Mouse (Mus musculus) layer of hippocampus, postnatal 36 days (tissue): ENCODE data around the gene Socs1. TPM values are rescaled to one million over a fixed set of nuclear protein-coding genes. Genes with fewer than 3 reads are reported as not detected.

Source experiments
- DNase-seq, 2 experiments: peaks; one replicate each; pipeline ENCODE4 v3.0.0; 2022
- total RNA-seq, 2 experiments: library from RNA; stranded (reverse); gene quantifications; 2 replicates each; pipeline ENCODE4 v1.2.3; 2021

Socs1 gene
- total RNA-seq, 2 experiments from 2014 or later: 0.42 to 0.66 TPM

DNA sequence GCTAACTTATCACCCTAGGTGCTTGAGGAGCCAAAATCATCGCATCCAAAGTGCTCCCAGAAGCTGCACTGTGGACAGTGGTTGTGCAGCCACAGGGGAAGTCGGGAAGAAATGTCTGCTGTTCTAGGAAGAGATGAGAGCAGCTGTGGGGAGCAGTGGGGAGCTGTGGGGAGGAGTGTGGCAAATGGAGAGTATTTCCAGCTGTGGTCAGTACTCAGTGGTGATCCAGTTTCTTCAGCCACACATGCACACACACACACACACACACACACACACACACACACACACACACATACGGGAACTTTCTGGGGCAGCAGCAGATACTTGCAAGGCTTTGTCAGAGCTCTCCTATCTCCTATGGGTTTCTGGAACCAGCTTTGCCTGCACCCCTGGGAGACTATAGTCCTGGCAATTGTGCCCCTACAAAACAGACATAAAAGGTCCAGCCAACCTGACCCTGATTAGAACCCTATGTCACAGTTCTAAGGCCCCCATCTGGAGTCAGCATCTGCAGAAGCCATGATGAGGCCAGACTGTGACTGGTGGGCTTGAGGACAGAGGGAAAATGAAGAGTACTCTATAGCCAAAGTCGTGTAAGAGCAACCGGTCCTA lies 22.7 kb downstream of the Socs1 start:
- no peak for DNase-seq

DNA sequence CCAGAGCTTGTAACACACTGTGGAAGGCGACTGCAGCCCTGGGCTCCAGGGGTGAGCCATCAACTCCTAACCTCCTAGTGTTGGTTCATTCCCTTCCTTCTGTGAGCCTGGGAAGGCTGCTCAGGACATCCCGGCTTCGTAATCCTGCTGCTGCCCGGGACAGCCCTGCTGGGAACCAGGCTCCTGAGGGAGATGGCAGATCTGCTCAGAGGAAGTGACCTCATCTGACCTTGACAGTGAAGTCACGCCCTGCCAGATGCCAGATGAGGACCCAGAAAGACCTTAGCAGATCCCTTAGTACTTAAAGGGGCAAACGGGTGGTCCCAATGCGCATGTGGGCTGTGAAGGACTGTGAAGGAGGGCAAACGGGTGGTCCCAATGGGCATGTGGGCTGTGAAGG lies 24.2 kb downstream of the Socs1 start:
- no peak for DNase-seq

DNA sequence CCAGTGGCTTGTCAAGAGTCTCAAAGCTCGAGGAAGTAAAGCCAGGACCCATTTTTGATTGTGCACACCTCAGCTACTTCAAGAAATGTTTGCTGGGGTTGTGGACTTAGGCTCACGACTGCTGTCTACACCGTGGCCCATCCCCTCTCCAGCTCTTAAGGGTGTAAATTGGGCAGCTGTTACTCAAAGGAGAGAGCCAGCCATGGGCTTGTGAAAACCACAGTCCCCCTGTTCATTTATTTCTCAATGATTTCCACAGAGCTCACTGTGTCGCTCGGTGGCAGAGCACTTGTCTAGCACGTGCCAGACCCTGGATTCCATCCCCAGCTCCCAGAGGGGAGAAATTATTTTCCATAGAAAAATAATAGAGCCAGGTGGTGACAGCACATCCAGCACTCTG lies 29.2 kb downstream of the Socs1 start:
- no peak for DNase-seq

DNA sequence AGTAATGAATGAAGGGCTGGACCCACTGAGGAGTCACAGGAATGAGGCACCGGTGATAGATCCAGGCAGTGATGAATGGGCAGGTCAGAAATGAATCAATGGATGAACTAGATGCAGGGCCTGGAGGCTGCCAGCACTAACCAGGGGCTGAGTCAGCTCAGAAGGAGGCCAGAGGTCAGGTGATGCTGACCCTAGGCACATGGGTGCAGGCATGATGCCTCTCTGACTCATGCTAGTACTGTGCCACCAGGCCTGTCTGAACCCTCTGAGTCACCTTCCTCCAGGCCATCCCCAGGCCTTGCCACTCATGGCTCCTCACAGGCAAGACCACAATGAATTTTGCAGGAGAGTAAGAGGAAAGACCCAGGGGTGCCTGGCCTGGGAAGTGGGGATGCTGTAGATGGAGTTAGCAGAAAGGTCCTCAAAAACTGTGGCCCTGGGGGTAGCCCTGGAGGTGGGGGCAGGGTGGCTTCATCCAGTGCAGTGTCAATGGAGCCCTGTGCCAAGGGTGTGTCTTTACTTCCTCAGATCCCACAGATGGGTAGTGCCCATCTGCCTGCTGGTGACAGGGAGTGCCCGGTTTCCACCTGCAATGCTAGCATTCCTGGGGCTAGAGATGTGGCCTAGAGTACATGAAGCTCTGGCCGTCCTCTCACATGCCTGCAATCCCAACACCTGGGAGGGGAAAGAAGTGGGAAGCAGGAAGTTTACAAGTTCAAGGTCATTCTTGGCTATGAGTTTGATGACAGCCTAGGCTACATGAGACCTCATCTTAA lies 30.6 kb downstream of the Socs1 start:
- DNase-seq: no peak

DNA sequence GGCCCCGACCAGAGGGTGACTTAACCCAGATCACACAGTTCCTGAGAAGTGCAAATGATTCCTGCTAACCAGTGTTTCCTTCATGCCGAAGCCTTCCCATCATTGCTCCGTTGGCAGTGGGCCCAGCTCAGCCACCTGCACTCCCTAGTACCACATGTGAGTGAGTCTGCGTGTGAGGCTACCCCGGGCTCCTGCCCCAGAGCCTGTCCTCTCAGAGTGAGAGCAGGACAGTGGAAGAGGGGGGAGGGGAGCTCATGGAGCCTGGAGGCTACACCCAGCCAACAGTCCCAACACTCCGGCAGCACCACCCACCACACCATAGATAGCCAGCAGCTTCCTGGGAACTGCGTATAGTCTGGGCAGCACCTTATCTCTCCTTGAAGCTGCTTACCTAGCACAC lies 35.5 kb downstream of the Socs1 start:
- peak; percentile 26 to 27 for DNase-seq

DNA sequence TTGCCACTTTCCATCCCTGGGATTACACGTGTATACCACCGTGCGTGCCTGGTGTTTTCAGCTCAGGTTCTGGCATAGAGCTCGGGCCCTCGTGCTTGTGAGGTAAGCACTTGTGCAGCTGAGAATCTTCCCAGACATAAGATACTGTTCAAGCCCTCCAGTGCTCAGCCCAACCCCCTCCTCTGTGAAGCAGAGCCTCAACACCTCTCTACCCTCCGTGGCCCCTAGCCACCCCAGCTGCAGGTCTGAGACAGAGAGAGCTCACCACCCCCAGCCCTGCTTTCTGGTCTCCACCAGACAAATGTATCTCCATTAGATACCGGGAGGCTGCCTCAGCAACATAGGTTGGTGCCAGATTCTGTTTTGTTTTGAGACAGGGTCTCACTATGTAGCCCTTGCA lies 36.1 kb downstream of the Socs1 start:
- no peak for DNase-seq

DNA sequence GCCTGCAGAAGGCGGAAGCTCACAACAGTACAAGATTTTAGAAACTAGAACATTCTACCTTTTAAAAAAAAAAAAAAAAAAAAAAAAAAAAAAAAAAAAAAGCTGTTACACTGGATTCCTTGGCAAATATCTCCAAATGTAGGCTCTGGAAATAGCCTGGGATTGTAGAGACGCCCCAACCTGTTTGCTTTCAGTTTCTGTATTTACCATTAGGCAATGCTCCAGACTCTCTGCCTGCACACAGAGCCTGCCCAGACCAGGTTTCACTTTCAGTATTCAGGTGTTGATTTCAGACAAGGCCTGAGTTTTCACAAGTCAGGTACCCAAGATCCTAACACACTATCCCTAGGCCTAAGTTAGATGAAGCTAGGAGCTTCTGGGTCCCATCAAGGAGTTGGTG lies 44.3 kb downstream of the Socs1 start:
- DNase-seq: no peak

DNA sequence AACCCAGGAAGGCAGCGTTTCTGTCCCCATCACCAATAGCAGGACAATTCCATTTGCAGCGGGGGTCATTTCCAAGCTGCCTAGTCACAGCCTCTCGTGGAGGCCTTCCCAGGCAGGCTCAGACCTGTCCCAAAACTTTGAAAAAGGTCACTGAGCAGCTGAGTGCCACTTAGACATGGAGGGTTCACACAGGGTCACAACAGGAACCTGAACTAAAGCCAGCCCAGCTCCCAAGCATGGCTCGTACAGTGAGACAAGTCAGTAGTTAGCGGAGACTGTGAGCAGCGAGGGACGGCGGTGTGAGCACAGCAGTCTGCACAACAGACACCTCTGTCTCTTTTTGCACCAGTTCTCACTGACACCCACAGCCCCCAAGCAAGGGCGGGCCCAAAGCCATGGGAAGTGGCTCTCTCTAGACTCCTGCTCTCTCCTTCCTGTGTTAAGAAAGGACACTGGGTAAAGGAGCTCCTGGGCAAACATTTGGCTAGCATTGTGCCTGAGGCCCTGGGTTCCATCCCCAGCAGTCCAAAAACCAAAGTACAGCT lies 45.4 kb downstream of the Socs1 start:
- DNase-seq: no peak

DNA sequence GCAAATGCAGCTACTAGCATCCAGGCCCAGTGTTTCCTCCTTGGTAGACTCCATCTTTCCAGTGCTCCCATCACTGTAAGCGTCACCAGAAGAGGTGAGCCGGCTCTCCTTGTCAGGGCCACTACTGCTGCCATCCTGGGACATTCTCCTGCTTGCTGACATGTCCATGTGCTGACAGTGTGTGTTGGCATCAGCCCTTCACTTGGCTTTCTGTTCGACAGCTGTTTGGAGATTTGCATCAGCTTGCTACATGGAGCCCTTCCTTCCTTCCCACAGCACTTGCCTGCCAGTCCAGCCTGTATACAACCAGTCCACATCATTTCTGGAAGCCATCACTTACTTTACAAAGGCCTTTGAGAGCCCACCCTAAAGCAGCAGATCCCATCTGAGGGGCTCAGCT lies 46.5 kb downstream of the Socs1 start:
- no peak for DNase-seq

DNA sequence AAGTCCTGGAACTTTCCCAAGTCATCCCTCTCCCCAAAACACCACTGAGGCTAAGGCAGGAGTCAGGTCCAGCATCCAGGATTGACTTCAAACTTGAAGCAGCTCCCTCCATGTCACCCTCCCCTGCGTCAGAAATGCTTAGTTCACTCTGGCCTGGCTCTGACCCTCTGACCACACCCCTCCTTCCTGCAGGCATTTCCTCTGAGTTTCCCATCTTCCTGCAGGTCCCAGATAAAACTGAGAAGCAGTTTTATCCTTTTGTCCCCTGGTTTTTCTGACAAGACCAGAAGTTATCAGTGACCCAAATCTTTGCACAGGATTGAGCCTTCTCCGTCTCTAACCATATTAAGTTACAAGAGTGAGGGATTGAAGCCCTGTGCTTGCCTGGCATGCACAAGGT lies 47.8 kb downstream of the Socs1 start:
- DNase-seq: no peak

DNA sequence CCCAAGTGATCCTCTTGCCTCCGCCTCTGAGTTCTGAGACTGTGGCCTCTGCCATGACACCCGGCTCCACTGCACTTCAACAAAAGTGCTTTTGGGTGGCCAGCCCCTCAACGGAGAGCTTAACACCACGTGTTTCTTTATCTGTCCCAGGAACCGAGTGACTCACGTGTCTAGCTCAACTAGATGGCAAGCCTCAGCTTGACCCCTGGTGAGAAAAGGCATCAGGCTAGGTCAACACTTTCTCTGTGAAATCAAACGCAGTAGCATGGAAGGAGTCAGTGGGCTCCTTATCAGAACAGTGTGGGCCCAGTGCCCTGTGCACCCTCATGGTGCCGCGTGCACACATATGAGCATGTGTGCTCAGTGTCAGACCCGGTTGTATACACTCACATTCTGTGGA lies 49.0 kb downstream of the Socs1 start:
- no peak for DNase-seq

DNA sequence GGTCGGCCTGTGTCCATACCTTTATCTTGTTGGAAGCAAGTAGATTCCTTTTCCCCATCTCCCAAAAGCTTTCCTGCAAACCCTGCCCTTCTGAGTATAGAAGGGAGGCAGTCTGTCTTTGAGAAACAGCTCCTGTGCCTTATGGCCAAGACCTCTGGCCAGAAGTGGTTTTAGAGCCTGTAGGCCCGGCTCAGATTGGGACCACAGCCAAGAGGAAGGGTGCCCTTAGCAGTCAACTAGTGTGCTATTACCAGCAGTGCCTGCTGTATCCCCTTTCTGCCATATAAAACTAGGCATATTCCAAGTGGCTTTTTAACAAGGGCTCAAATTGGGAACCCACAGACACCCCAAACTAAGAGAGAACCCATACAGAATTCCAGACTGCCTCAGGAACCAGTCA lies 49.6 kb downstream of the Socs1 start:
- DNase-seq: no peak

DNA sequence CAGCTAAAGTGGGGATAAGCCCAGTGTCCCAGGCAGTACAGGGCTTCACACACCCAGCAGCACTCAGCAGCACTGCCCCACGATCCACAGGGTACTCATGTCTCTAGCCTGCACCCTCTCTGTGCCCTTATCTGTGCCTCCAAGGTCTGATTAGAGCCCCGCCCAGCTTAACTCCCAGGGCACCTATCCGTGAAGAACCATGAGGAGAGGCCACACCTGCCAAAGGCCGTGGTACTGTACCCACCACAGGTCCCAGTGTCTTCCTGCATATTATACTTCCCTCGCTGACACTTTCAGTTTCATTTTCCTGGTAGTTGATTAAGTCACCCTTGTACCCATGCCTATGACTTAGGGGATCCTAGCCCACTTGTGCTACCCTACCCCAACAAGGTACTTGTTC lies 52.9 kb downstream of the Socs1 start:
- no peak for DNase-seq

Other genes with a start within 250 kb of the Socs1 start
- gene Dexi, start 242.5 kb downstream of the Socs1 start, total RNA-seq: 10 to 100 TPM; 65.8 to 66.8 TPM
- 100 to 1,000 TPM in 1 of 2 experiments, 10 to 100 TPM in 1; 97.8 to 103 TPM for gene Clec16a, start 240.2 kb downstream of the Socs1 start, total RNA-seq
- not detected for gene Tnp2, start 3.1 kb upstream of the Socs1 start, total RNA-seq
- not detected for gene Prm3, start 5.4 kb upstream of the Socs1 start, total RNA-seq
- gene Prm2, start 10.6 kb upstream of the Socs1 start, total RNA-seq: not detected
- gene Prm1, start 20.3 kb upstream of the Socs1 start, total RNA-seq: not detected
- gene Gm11172, start 27.4 kb upstream of the Socs1 start, total RNA-seq: not detected
- gene Rmi2, start 49.5 kb upstream of the Socs1 start, total RNA-seq: under 1 TPM; 0.20 to 0.28 TPM